In genomic region chr2:9704266-9704665, GRCm38 (mm10) we compare ENCODE assay signal across 14 mouse cellular contexts.
DNase-seq lines count a peak whose midpoint lies in the region.
"Had no signal": no experiment of that assay in that cellular context is flagged by ENCODE, and none has a peak within 500 bp of the region (broad histone marks: within the 10 kb centered on the region; RNA-seq: fewer than 3 reads in every experiment).

No protein-coding gene starts in this region.

- DNase-seq in cerebellum, postnatal 10 days: peak; percentile 51 to 53
- DNase-seq in cerebellum, postnatal 4 days (ENCODE audit: low spot score in 2 of 2): no peak
- peak; percentile 8 for DNase-seq in kidney, postnatal 10 days
- no peak for DNase-seq in kidney, postnatal 14 days
- peak; percentile 18 for DNase-seq in right cerebral cortex, postnatal 4 days
- DNase-seq in right cerebral cortex, postnatal 14 days: no peak
- peak; percentile 6 for DNase-seq in brain, adult 2 months (ENCODE audit: low read depth, low spot score)
- DNase-seq: adrenal gland, adult 8-10 months; adrenal gland, postnatal 36 days; embryo, embryonic 11 days; gastrocnemius, adult 2 months; gastrocnemius, postnatal 36 days; heart, adult 2 months; heart, postnatal 14 days had no signal

Comparison
In these comparisons a context has a peak if more than half of its experiments do, and no peak if none do; other contexts are left out.
1. DNase-seq: peak in cerebellum, postnatal 10 days (2 of 2), kidney, postnatal 10 days (single experiment), right cerebral cortex, postnatal 4 days (single experiment) and brain, adult 2 months (single experiment); none in cerebellum, postnatal 4 days (0 of 2), kidney, postnatal 14 days (single experiment) and right cerebral cortex, postnatal 14 days (single experiment).